Mouse (Mus musculus) limb, embryonic 11.5 days (tissue): ENCODE measurements around the gene Manf. TPM values are rescaled to one million over a fixed set of nuclear protein-coding genes. Genes with fewer than 3 reads are reported as not detected.

Source experiments
- ATAC-seq: fragments of 200-750 bp; cut with Nextera tagmentation; 2 replicates; pipeline ENCODE4 v1.8.0; 2017; ENCODE audit warnings: low read depth; ENCODE audit not compliant: insufficient number of reproducible peaks, low FRiP score, low TSS enrichment
- DNase-seq: peaks from one replicate; pipeline ENCODE4 v3.0.0-alpha.2; 2015; ENCODE audit warnings: low spot score
- H3K27ac ChIP-seq: fragments of 300-500 bp; sonication (generic); replicated peaks from 2 replicates; pipeline ENCODE4 v1.5.1; 2014; ENCODE audit warnings: low read depth, mild to moderate bottlenecking, low read length
- H3K27me3 ChIP-seq: fragments of 300-500 bp; sonication (generic); 2 replicates; pipeline ENCODE4 v1.6.1; 2014; ENCODE audit warnings: mild to moderate bottlenecking, low read length, mixed read lengths; ENCODE audit not compliant: control insufficient read depth, insufficient read depth
- H3K36me3 ChIP-seq: fragments of 300-500 bp; sonication (generic); 2 replicates; pipeline ENCODE4 v1.6.1; 2014; ENCODE audit warnings: mild to moderate bottlenecking, low read length, moderate library complexity, mixed read lengths; ENCODE audit not compliant: control insufficient read depth, insufficient read depth
- H3K4me1 ChIP-seq: fragments of 300-500 bp; sonication (generic); 2 replicates; pipeline ENCODE4 v1.6.1; 2014; ENCODE audit warnings: low read length, mixed read lengths; ENCODE audit not compliant: control insufficient read depth, insufficient read depth
- H3K4me2 ChIP-seq: fragments of 300-500 bp; sonication (generic); 2 replicates; pipeline ENCODE4 v1.6.1; 2014; ENCODE audit warnings: low read depth, mild to moderate bottlenecking, moderate library complexity; ENCODE audit not compliant: severe bottlenecking
- H3K4me3 ChIP-seq: fragments of 300-500 bp; sonication (generic); 2 replicates; pipeline ENCODE4 v1.5.1; 2014; ENCODE audit warnings: low read depth, low read length
- H3K9ac ChIP-seq: fragments of 300-500 bp; sonication (generic); 2 replicates; pipeline ENCODE4 v1.6.1; 2014; ENCODE audit warnings: mild to moderate bottlenecking, low read length
- H3K9me3 ChIP-seq: fragments of 300-500 bp; sonication (generic); 2 replicates; pipeline ENCODE4 v1.6.1; 2016; ENCODE audit warnings: low read length; ENCODE audit not compliant: control insufficient read depth
- WGBS: fragments of 180-500 bp; shearing (Covaris S2); extraction: QIAGEN DNeasy Blood & Tissue Kit; methylation state at CpG from one replicate; pipeline ENCODE4 v1.1.7; 2014; 5-methylcytosine and 5-hydroxymethylcytosine counted together
- polyA plus RNA-seq: library from polyadenylated mRNA; unstranded; fragments of >200 nt; fragmentation: Nextera tagmentation; extraction: Ambion mirVana; gene quantifications from 2 replicates; pipeline ENCODE4 v1.2.1, GENCODE M21; 2014

Manf gene
- polyA plus RNA-seq, 1 experiment from 2014 or later = 331 TPM

DNA sequence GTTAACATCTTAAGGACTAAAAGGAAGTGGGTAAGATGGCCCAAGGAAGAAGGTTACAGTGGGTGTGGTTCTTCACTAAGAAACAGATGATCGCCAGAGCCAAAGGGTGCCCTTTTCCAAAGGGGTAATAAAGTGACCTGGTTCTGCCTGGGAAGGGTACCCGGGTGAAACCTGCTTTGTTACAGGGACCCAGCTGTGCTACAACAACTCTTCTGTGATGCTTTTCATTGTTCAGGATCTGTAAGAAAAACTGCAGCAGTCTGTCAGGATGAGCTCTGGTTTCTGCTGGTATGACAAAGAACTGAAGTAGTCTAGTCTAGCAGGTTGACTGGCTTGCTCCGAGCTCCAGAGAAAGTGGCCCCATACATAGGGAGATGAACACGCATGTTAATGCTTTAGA is 9.6 kb downstream of the Manf start:
- WGBS = 82% methylated on average over 4 of the region's 4 CpGs
- H3K9me3 ChIP-seq = no peaks in the 10 kb centered on the region
- no peak overlapping the region for H3K4me2 ChIP-seq
- no peak overlapping the region for H3K4me3 ChIP-seq
- ATAC-seq (no peak), DNase-seq (no peak)
- peaks cover 26% of the 10 kb centered on the region for H3K4me1 ChIP-seq
- no peaks in the 10 kb centered on the region for H3K27me3 ChIP-seq
- no peak overlapping the region for H3K9ac ChIP-seq
- no peak overlapping the region for H3K27ac ChIP-seq
- H3K36me3 ChIP-seq = peaks cover 12% of the 10 kb centered on the region

DNA sequence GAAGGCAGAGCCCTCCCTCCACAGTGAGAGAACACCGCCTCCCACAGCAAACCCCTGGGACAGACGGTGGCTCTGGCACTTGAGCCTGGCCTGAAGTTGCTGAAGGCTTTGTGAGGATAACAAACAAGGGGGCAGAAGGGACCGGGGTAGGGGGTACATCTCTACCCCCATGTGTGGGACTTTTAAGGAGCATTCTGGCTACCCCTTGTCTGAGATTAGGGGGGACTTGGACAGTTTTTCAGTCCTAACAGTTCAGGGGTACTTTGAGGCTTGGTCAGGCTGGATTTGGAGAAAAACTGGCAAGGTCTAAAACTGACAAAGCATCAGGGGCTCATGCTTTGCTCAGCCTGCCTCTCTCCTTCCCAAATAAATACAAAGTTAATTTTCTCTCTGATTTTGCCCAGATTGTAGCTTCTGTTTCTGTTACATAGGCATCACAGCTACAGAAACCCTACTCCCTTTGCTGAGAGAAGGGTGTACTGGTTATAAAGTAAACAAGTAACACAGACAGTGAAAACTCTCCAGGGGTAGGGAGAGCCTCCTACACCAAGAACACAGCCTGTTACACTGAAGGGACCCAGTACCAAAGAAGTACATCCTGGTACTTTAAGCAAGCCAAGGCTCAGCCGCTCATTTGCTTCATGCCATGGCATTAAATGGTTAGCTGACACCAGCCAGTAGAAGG is 10.6 kb downstream of the Manf start:
- no peak overlapping the region for H3K4me3 ChIP-seq
- no peak overlapping the region for H3K27ac ChIP-seq
- no peaks in the 10 kb centered on the region for H3K27me3 ChIP-seq
- ATAC-seq (no peak), DNase-seq (no peak)
- H3K9me3 ChIP-seq = no peaks in the 10 kb centered on the region
- H3K4me2 ChIP-seq = no peak overlapping the region
- 64% methylated on average over 4 of the region's 4 CpGs for WGBS
- H3K4me1 ChIP-seq = peaks cover 26% of the 10 kb centered on the region
- H3K36me3 ChIP-seq = peaks cover 12% of the 10 kb centered on the region
- no peak overlapping the region for H3K9ac ChIP-seq

DNA sequence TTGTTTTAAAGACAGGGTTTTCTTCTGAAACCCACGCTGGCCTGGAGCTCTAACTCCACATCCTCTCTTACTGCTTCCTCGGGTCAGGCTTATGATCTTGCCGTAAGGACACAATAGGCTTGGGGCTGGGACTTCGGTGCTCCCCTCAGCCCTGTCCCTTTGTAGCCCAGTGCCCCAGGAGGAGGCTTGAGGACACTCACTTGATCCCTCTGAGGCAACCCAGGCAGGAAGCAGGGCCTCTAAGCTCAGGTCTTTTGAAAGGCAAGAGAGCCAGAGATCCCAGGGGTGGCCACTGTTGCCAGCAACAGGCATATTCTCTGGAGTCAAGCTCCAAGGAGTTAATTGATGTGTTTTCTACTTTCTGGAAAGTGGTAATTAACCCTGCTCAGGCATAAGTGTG is 12.3 kb downstream of the Manf start:
- Histone ChIP-seq H3K4me2 (no peak overlapping the region), H3K27me3 (no peaks in the 10 kb centered on the region), H3K9ac (no peak overlapping the region), H3K4me3 (no peak overlapping the region), H3K36me3 (peaks cover 13% of the 10 kb centered on the region), H3K27ac (no peak overlapping the region), H3K4me1 (peaks cover 16% of the 10 kb centered on the region), H3K9me3 (no peaks in the 10 kb centered on the region)
- ATAC-seq (no peak), DNase-seq (no peak)
- 81% methylated on average over 4 of the region's 4 CpGs for WGBS

DNA sequence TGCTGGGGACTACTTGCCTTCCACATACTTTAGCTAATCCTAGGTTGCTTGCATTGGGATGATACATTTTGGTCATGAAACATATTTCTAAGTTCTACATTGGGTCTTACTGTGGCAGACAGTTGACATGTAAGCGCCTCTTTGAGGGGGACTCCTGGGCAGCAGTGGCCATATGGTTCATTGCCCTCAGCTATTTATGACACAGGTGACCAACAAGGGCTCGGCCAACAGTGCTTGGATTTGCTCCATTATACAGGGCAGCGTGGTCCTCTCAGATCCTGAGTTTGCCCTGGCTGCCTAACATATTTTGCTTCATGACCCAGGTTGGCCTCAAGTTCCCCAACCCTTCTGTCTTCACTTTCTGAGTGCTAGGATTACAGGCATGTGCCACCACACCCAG is 15.1 kb downstream of the Manf start:
- no peak for DNase-seq
- Histone ChIP-seq H3K4me1 (no peaks in the 10 kb centered on the region), H3K4me2 (no peak overlapping the region), H3K27ac (no peak overlapping the region), H3K9ac (no peak overlapping the region), H3K27me3 (no peaks in the 10 kb centered on the region), H3K36me3 (peaks cover 12% of the 10 kb centered on the region; the same call in 1 of the 2 replicates), H3K4me3 (no peak overlapping the region), H3K9me3 (no peaks in the 10 kb centered on the region)
- whole genome bisulfite sequencing = 74% methylated on average over 3 of the region's 3 CpGs
- no peak for ATAC-seq

DNA sequence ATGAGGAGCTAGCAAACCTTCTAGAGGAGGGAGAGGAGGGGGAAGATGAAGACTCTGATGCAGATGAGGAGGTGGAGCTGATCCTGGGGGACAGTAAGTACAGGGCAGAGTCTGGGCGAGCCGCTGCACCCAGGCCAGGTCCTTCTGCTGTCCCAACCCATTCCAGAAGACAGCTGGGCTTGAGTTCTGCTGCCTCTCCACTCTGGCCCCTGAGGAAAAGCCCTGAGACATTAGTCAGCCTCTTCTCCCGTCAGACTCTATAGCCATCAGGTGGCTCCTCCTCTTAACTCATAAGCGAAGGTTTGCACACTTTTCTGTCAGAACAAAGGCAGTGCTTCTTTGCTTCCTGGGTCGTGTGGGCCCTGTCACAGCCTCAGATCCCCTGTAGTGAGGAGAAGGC is 17.6 kb downstream of the Manf start:
- Histone ChIP-seq H3K27ac (no peak overlapping the region), H3K36me3 (peaks cover 7% of the 10 kb centered on the region; the same call in 1 of the 2 replicates), H3K9ac (no peak overlapping the region), H3K4me1 (no peaks in the 10 kb centered on the region), H3K27me3 (no peaks in the 10 kb centered on the region), H3K4me2 (no peak overlapping the region), H3K9me3 (no peaks in the 10 kb centered on the region), H3K4me3 (no peak overlapping the region)
- ATAC-seq (no peak), DNase-seq (no peak)
- 87% methylated on average over 5 of the region's 5 CpGs for WGBS

DNA sequence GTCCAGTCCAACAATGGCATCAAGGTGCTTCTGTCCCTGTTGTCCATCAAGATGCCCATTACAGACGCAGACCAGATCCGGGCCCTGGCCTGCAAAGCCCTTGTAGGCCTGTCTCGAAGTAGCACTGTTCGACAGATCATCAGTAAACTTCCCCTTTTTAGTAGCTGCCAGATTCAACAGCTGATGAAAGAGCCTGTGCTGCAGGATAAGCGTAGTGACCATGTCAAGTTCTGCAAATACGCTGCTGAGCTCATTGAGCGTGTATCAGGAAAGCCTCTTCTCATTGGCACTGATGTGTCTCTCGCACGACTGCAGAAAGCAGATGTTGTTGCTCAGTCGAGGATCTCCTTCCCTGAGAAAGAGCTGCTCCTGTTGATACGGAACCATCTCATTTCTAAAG is 33.7 kb downstream of the Manf start:
- H3K27ac ChIP-seq = no peak overlapping the region
- ATAC-seq (no peak), DNase-seq (no peak)
- H3K4me2 ChIP-seq = no peak overlapping the region
- H3K9ac ChIP-seq = no peak overlapping the region
- no peaks in the 10 kb centered on the region for H3K9me3 ChIP-seq
- peaks cover 23% of the 10 kb centered on the region for H3K36me3 ChIP-seq
- no peak overlapping the region for H3K4me3 ChIP-seq
- no peaks in the 10 kb centered on the region for H3K4me1 ChIP-seq
- WGBS = 94% methylated on average over 11 of the region's 11 CpGs
- no peaks in the 10 kb centered on the region for H3K27me3 ChIP-seq

DNA sequence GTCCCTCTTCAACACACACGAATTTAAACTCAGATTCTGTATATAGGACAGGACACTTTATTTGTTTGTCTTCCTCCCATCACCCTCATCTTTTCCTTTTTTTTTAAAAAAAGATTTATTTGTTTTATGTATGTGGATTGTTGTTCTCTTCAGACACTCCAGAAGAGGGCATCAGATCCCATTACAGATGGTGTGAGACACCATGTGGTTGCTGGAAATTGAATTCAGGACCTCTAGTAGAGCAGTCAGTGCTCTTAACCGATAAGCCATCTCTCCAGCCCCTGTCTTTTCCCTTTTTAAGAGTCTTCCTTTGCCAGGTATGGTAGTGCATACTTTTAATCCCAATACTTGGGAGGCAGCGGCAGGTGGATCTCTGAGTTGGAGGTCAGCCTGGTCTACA is 35.1 kb downstream of the Manf start:
- WGBS = 81% methylated on average over 3 of the region's 3 CpGs
- no peaks in the 10 kb centered on the region for H3K4me1 ChIP-seq

DNA sequence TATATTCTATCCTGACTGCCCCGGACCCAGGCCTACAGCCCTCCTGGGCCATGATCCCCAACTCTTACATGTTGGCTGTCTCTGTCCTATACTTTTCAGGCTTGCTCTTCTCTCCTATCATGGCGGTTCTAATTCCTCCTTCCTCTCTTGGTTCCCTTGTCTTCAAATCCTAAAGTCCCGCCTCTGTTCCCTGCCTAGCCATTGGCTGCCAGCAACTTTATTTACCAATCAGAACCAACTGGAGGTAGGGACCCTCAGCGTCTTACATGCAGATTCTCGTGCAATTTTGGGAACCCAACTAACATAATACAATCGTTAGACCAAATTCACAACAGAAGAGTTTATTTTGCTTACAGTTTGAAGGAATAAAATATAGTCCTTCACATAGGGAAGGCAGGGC is 49.0 kb downstream of the Manf start:
- Histone ChIP-seq H3K27ac (no peak overlapping the region), H3K9ac (no peak overlapping the region), H3K9me3 (no peaks in the 10 kb centered on the region), H3K4me3 (no peak overlapping the region), H3K36me3 (peaks cover 12% of the 10 kb centered on the region), H3K4me1 (no peaks in the 10 kb centered on the region), H3K4me2 (no peak overlapping the region), H3K27me3 (no peaks in the 10 kb centered on the region)
- ATAC-seq (no peak), DNase-seq (no peak)
- WGBS = 94% methylated on average over 6 of the region's 6 CpGs

More for the DNA sequence above, 35.1 kb downstream of the Manf start:
- H3K27me3 ChIP-seq = no peaks in the 10 kb centered on the region
- ATAC-seq (no peak), DNase-seq (no peak)
- no peak overlapping the region for H3K4me2 ChIP-seq
- no peak overlapping the region for H3K4me3 ChIP-seq
- H3K9ac ChIP-seq = no peak overlapping the region
- no peak overlapping the region for H3K27ac ChIP-seq
- H3K36me3 ChIP-seq = peaks cover 23% of the 10 kb centered on the region
- no peaks in the 10 kb centered on the region for H3K9me3 ChIP-seq

DNA sequence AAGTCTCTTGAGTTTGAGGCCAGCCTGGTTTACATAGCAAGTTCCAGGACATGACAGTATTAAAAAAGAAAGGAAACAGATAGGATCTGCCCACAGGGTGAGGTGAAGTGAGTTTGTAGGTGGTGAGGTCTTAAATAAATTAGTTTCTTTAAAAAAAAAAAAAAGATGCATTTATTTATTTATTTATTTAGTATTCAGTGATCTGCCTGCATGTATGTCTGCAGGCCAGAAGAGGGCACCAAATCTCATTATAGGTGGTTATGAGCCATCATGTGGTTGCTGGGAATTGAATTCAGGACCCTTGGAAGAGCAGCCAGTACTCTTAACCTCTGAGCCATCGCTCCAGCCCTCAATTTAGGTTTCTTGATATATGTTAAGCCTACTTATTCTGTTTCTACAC is 51.2 kb downstream of the Manf start:
- ATAC-seq = no peak
- Histone ChIP-seq H3K9ac (no peak overlapping the region), H3K27me3 (no peaks in the 10 kb centered on the region), H3K4me3 (no peak overlapping the region), H3K9me3 (no peaks in the 10 kb centered on the region), H3K4me2 (no peak overlapping the region), H3K36me3 (peaks cover 10% of the 10 kb centered on the region), H3K27ac (no peak overlapping the region), H3K4me1 (no peaks in the 10 kb centered on the region)
- WGBS = 97% methylated on average over 1 of the region's 1 CpGs
- DNase-seq = no peak
